Mouse (Mus musculus): ENCODE results near the gene Syt2. TPM values are rescaled to one million over a fixed set of nuclear protein-coding genes. Genes with fewer than 3 reads are reported as not detected.

The Syt2 gene
- polyA plus RNA-seq, 1 experiment from 2014 or later: 0.58 TPM

DNA sequence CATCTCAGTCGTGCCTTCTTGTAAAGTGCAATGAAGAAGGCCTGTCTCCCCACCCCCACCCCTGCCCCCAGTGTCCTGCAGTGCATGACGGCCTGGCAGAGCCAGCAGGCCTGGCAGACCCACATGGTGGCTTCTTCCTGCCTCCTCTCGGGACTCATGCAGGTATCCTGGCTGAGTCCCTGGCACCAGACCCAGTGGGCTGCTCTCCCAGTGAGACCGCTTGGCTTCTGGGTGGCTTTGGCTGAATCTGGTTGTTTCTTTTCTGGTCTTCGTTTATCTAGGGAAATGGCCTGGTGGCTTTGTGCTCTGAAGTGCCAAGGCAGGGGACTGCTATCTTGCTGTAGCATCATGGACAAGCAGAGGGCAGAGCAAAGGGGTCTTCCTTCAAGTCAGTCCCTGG, 68.6 kb downstream of the Syt2 start:
- 48% methylated on average over 5 of the region's 5 CpGs for WGBS
- Histone ChIP-seq H3K9me3 (replicated peaks; ENCODE audit: low read length) (no peaks in the 10 kb centered on the region), H3K36me3 (ENCODE audit: insufficient read depth, low read length) (no peaks in the 10 kb centered on the region), H3K27ac (no peak overlapping the region), H3K4me2 (ENCODE audit: low read length) (no peak overlapping the region), H3K27me3 (ENCODE audit: insufficient read depth, low read length) (no peaks in the 10 kb centered on the region), H3K9ac (ENCODE audit: low read depth, low read length) (no peak overlapping the region), H3K4me1 (replicated peaks; ENCODE audit: insufficient read depth, low read length) (no peaks in the 10 kb centered on the region), H3K4me3 (replicated peaks; ENCODE audit: low read depth, low read length) (no peak overlapping the region)
- DNase-seq (ENCODE audit: low spot score): no peak
- no peak for TF ChIP-seq CTCF (IDR thresholded peaks at IDR 0.05; ENCODE audit: low read depth)
- ATAC-seq (replicated peaks; ENCODE audit: low FRiP score, low read depth): no peak

GRCm38 (mm10) chr1:134719718-134720304, 73.3 kb downstream of the Syt2 start:
- ATAC-seq (replicated peaks; ENCODE audit: low FRiP score, low read depth) (peak; percentile 47; the same call in 1 of the 2 replicates), DNase-seq (ENCODE audit: low spot score) (no peak)
- H3K27ac ChIP-seq: no peak overlapping the region
- H3K9ac ChIP-seq (ENCODE audit: low read depth, low read length): no peak overlapping the region
- no peak for TF ChIP-seq CTCF (IDR thresholded peaks at IDR 0.05; ENCODE audit: low read depth)
- H3K9me3 ChIP-seq (replicated peaks; ENCODE audit: low read length): no peaks in the 10 kb centered on the region
- no peaks in the 10 kb centered on the region for H3K4me1 ChIP-seq (replicated peaks; ENCODE audit: insufficient read depth, low read length)
- WGBS: 43% methylated on average over 12 of the region's 12 CpGs
- no peaks in the 10 kb centered on the region for H3K36me3 ChIP-seq (ENCODE audit: insufficient read depth, low read length)
- no peak overlapping the region for H3K4me3 ChIP-seq (replicated peaks; ENCODE audit: low read depth, low read length)
- no peaks in the 10 kb centered on the region for H3K27me3 ChIP-seq (ENCODE audit: insufficient read depth, low read length)
- H3K4me2 ChIP-seq (ENCODE audit: low read length): no peak overlapping the region

- H3K9ac ChIP-seq (ENCODE audit: low read depth, low read length): no peak overlapping the region
- ATAC-seq (replicated peaks; ENCODE audit: low FRiP score, low read depth) (no peak), DNase-seq (ENCODE audit: low spot score) (no peak)
- no peak overlapping the region for H3K27ac ChIP-seq
- whole genome bisulfite sequencing: 70% methylated on average over 5 of the region's 5 CpGs
- no peaks in the 10 kb centered on the region for H3K9me3 ChIP-seq (replicated peaks; ENCODE audit: low read length)
- no peak for TF ChIP-seq CTCF (IDR thresholded peaks at IDR 0.05; ENCODE audit: low read depth)
- no peak overlapping the region for H3K4me2 ChIP-seq (ENCODE audit: low read length)
- no peak overlapping the region for H3K4me3 ChIP-seq (replicated peaks; ENCODE audit: low read depth, low read length)
- H3K27me3 ChIP-seq (ENCODE audit: insufficient read depth, low read length): no peaks in the 10 kb centered on the region
- no peaks in the 10 kb centered on the region for H3K36me3 ChIP-seq (ENCODE audit: insufficient read depth, low read length)
- no peaks in the 10 kb centered on the region for H3K4me1 ChIP-seq (replicated peaks; ENCODE audit: insufficient read depth, low read length)
Measured at GRCm38 (mm10) chr1:134721486-134721885, 75.0 kb downstream of the Syt2 start.

GRCm38 (mm10) chr1:134722891-134723290, 76.4 kb downstream of the Syt2 start:
- Histone ChIP-seq H3K9me3 (replicated peaks; ENCODE audit: low read length) (no peaks in the 10 kb centered on the region), H3K27ac (no peak overlapping the region), H3K27me3 (ENCODE audit: insufficient read depth, low read length) (no peaks in the 10 kb centered on the region), H3K4me1 (replicated peaks; ENCODE audit: insufficient read depth, low read length) (no peaks in the 10 kb centered on the region), H3K9ac (ENCODE audit: low read depth, low read length) (no peak overlapping the region), H3K4me2 (ENCODE audit: low read length) (no peak overlapping the region), H3K4me3 (replicated peaks; ENCODE audit: low read depth, low read length) (no peak overlapping the region), H3K36me3 (ENCODE audit: insufficient read depth, low read length) (no peaks in the 10 kb centered on the region)
- DNase-seq (ENCODE audit: low spot score) (no peak), ATAC-seq (replicated peaks; ENCODE audit: low FRiP score, low read depth) (no peak)
- 80% methylated on average over 7 of the region's 7 CpGs for WGBS
- TF ChIP-seq CTCF (IDR thresholded peaks at IDR 0.05; ENCODE audit: low read depth): no peak

DNA sequence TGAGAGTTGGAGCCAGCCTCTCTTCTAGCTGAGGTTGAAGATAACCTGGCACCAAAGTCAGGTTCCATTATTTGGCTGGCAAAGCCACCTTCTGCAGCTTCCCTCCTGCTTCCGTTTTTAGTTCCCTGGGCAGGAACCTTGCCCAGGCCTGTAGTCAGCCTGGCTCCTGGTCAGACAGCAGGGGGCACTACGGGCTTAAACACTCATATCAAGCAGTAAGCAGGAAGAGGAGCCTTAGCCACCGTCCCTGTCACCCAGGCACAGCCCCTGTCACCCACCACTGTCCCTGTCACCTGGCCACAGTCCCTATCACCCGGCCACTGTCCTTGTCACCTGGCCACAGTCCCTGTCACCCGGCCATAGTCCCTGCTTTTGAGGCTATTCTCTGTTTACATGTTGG, 78.8 kb downstream of the Syt2 start:
- TF ChIP-seq CTCF (IDR thresholded peaks at IDR 0.05; ENCODE audit: low read depth): peak; percentile 69
- DNase-seq (ENCODE audit: low spot score) (peak; percentile 66), ATAC-seq (replicated peaks; ENCODE audit: low FRiP score, low read depth) (0 out of 2 replicates have a peak, but pooled peaks have one; percentile 12)
- Histone ChIP-seq H3K9ac (ENCODE audit: low read depth, low read length) (no peak overlapping the region), H3K4me2 (ENCODE audit: low read length) (no peak overlapping the region), H3K9me3 (replicated peaks; ENCODE audit: low read length) (no peaks in the 10 kb centered on the region), H3K4me1 (replicated peaks; ENCODE audit: insufficient read depth, low read length) (no peaks in the 10 kb centered on the region), H3K4me3 (replicated peaks; ENCODE audit: low read depth, low read length) (no peak overlapping the region), H3K27ac (no peak overlapping the region), H3K27me3 (ENCODE audit: insufficient read depth, low read length) (no peaks in the 10 kb centered on the region), H3K36me3 (ENCODE audit: insufficient read depth, low read length) (no peaks in the 10 kb centered on the region)
- WGBS: 44% methylated on average over 5 of the region's 5 CpGs

GRCm38 (mm10) chr1:134726480-134726879, 80.0 kb downstream of the Syt2 start:
- no peak for TF ChIP-seq CTCF (IDR thresholded peaks at IDR 0.05; ENCODE audit: low read depth)
- Histone ChIP-seq H3K36me3 (ENCODE audit: insufficient read depth, low read length) (no peaks in the 10 kb centered on the region), H3K9ac (ENCODE audit: low read depth, low read length) (no peak overlapping the region), H3K4me2 (ENCODE audit: low read length) (no peak overlapping the region), H3K4me3 (replicated peaks; ENCODE audit: low read depth, low read length) (no peak overlapping the region), H3K27ac (no peak overlapping the region), H3K9me3 (replicated peaks; ENCODE audit: low read length) (no peaks in the 10 kb centered on the region), H3K4me1 (replicated peaks; ENCODE audit: insufficient read depth, low read length) (no peaks in the 10 kb centered on the region), H3K27me3 (ENCODE audit: insufficient read depth, low read length) (no peaks in the 10 kb centered on the region)
- ATAC-seq (replicated peaks; ENCODE audit: low FRiP score, low read depth): no peak
- DNase-seq (ENCODE audit: low spot score): no peak
- 93% methylated on average over 7 of the region's 7 CpGs for WGBS

GRCm38 (mm10) chr1:134727256-134727655, 80.8 kb downstream of the Syt2 start:
- Histone ChIP-seq H3K27me3 (ENCODE audit: insufficient read depth, low read length) (no peaks in the 10 kb centered on the region), H3K27ac (no peak overlapping the region), H3K4me3 (replicated peaks; ENCODE audit: low read depth, low read length) (no peak overlapping the region), H3K4me2 (ENCODE audit: low read length) (no peak overlapping the region), H3K4me1 (replicated peaks; ENCODE audit: insufficient read depth, low read length) (no peaks in the 10 kb centered on the region), H3K9me3 (replicated peaks; ENCODE audit: low read length) (no peaks in the 10 kb centered on the region), H3K9ac (ENCODE audit: low read depth, low read length) (no peak overlapping the region), H3K36me3 (ENCODE audit: insufficient read depth, low read length) (no peaks in the 10 kb centered on the region)
- ATAC-seq (replicated peaks; ENCODE audit: low FRiP score, low read depth): no peak
- DNase-seq (ENCODE audit: low spot score): no peak
- TF ChIP-seq CTCF (IDR thresholded peaks at IDR 0.05; ENCODE audit: low read depth): no peak
- 44% methylated on average over 8 of the region's 8 CpGs for WGBS
